Mouse (Mus musculus) gastrocnemius, adult 8-10 months (tissue): ENCODE measurements around the gene Rapgefl1. TPM values are rescaled to one million over a fixed set of nuclear protein-coding genes. Genes with fewer than 3 reads are reported as not detected.

Source experiments
- DNase-seq, 2 experiments: peaks; one replicate each; pipeline ENCODE4 v3.0.0; 2022; ENCODE audit warnings: low spot score in 2 of 2
- total RNA-seq, 4 experiments: library from RNA; stranded (reverse); gene quantifications; 2 replicates each; pipeline ENCODE4 v1.2.4; 2022

Gene Rapgefl1
- total RNA-seq: under 1 TPM in 2 of 4 experiments, not detected in 2; 0.08 to 0.29 TPM

- DNase-seq: peak; percentile 72 to 73
Observed at GRCm38 (mm10) chr11:98836651-98837141, at the start of gene Rapgefl1. Rapgefl1 (plus strand) TSS chr11:98836785.

- DNase-seq: peak in 1 of 2 experiments; percentile 59
Observed at GRCm38 (mm10) chr11:98787229-98787628, 49.4 kb upstream of the Rapgefl1 start.

- DNase-seq: no peak
Observed at GRCm38 (mm10) chr11:98787691-98788090, 48.9 kb upstream of the Rapgefl1 start.

- no peak for DNase-seq
Observed at GRCm38 (mm10) chr11:98788139-98788538, 48.4 kb upstream of the Rapgefl1 start.

- DNase-seq: peak; percentile 76 to 83
Observed at GRCm38 (mm10) chr11:98788550-98789218, 47.9 kb upstream of the Rapgefl1 start.

GRCm38 (mm10) chr11:98789219-98789807 lies 47.3 kb upstream of the Rapgefl1 start:
- no peak for DNase-seq

GRCm38 (mm10) chr11:98789824-98790223 lies 46.8 kb upstream of the Rapgefl1 start:
- DNase-seq: no peak

GRCm38 (mm10) chr11:98790631-98791205 lies 45.9 kb upstream of the Rapgefl1 start:
- no peak for DNase-seq

GRCm38 (mm10) chr11:98791448-98791847 lies 45.1 kb upstream of the Rapgefl1 start:
- no peak for DNase-seq

- DNase-seq: no peak
Observed at GRCm38 (mm10) chr11:98792081-98792480, 44.5 kb upstream of the Rapgefl1 start.

GRCm38 (mm10) chr11:98794469-98795014 lies 42.0 kb upstream of the Rapgefl1 start:
- DNase-seq: peak; percentile 37 to 71

GRCm38 (mm10) chr11:98795015-98795713 lies 41.4 kb upstream of the Rapgefl1 start, which contains the start of gene Msl1:
Msl1 (plus strand) TSS chr11:98795516.
- peak; percentile 81 to 82 for DNase-seq

GRCm38 (mm10) chr11:98795714-98796514 lies 40.7 kb upstream of the Rapgefl1 start:
- peak; percentile 41 to 47 for DNase-seq

- DNase-seq: peak in 1 of 2 experiments; percentile 22
Observed at GRCm38 (mm10) chr11:98796515-98797216, 39.9 kb upstream of the Rapgefl1 start.

GRCm38 (mm10) chr11:98797306-98797705 lies 39.3 kb upstream of the Rapgefl1 start:
- no peak for DNase-seq

- no peak for DNase-seq
Observed at GRCm38 (mm10) chr11:98797909-98798308, 38.7 kb upstream of the Rapgefl1 start.

GRCm38 (mm10) chr11:98804605-98805004 lies 32.0 kb upstream of the Rapgefl1 start, which contains the start of gene Casc3:
Casc3 (plus strand) TSS chr11:98804905.
- DNase-seq: no peak

GRCm38 (mm10) chr11:98808417-98808816 lies 28.2 kb upstream of the Rapgefl1 start:
- DNase-seq: no peak

GRCm38 (mm10) chr11:98809457-98810290 lies 26.9 kb upstream of the Rapgefl1 start:
- peak; percentile 98 for DNase-seq
